Mouse (Mus musculus): Measurements from ENCODE around the gene Zc3h15. TPM values are rescaled to one million over a fixed set of nuclear protein-coding genes. Genes with fewer than 3 reads are reported as not detected.
"Not testable (repeated sequence)": the region's sequence is repeated elsewhere in the genome, so short reads cannot be mapped to it uniquely, and the experiment has no call there.

The Zc3h15 gene
- polyA plus RNA-seq, 1 experiment from 2014 or later, result 175 TPM

DNA sequence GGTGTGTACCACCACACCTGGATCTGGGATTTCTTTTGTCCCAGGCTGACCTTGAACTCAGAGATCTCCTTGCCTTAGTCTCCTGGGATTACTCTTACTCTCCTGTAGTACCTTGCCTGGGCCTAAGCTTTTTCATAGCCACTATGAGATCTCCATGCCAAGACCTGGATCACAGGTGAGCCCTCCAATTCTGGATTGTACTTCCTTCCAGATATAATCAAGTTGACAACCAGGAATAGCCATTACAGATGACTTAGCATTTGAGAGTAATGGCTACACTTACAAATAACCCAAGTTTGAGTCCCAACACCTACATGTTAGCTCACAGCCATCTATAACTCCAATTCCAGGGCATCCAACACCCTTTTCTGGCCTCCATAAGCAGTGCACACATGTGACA lies 8.4 kb downstream of the Zc3h15 start:
- no peaks in the 10 kb centered on the region for H3K36me3 ChIP-seq (replicated peaks)
- H3K9ac ChIP-seq, result no peak overlapping the region
- no peak overlapping the region for H3K4me2 ChIP-seq
- no peak overlapping the region for H3K27ac ChIP-seq
- no peaks in the 10 kb centered on the region for H3K9me3 ChIP-seq
- H3K27me3 ChIP-seq (replicated peaks), result no peaks in the 10 kb centered on the region
- peaks cover 10% of the 10 kb centered on the region for H3K4me1 ChIP-seq
- H3K4me3 ChIP-seq, result no peak overlapping the region
- no peak for ATAC-seq (replicated peaks)

DNA sequence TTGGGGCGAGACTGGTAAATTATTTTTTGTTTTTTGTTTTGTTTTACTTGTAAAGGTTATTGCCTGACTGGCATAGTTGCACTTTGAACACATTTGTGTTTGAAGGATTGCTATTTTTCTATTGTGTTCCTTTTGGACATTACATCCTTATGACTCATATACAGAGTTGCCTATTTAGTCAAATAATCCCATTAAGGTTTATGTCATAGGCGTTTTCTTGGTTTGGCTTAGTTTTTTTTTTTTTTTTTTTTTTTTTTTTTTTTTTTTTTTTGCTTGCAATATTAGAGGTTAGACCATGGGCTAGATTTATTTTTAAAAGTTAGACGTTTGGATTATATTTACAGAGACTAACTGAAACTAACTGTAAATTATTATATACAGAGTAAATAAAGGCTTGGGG lies 15.0 kb downstream of the Zc3h15 start:
- Histone ChIP-seq H3K36me3 (replicated peaks) (no peaks in the 10 kb centered on the region; the same call in 1 of the 2 replicates), H3K9ac (no peak overlapping the region), H3K4me1 (no peaks in the 10 kb centered on the region), H3K4me3 (no peak overlapping the region), H3K27me3 (replicated peaks) (no peaks in the 10 kb centered on the region), H3K9me3 (no peaks in the 10 kb centered on the region), H3K4me2 (no peak overlapping the region), H3K27ac (no peak overlapping the region)
- WGBS, result 86% methylated on average over 3 of the region's 3 CpGs
- ATAC-seq (replicated peaks), result no peak

DNA sequence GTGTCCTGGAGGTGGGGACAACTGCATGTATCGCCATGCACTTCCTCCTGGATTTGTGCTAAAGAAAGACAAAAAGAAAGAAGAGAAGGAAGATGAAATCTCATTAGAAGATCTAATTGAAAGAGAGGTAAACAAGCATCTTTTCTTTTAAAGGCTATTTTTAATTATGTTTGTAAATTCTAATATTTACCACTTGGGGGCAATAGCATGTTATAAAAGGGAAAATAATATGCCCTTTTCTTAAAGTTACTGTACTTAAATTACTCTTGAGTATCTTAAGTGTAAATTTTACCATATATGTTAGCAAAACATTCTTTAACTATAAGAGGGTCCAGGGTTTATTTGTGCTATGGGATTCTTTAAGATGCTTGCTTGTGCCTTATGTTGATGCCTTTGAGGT lies 15.9 kb downstream of the Zc3h15 start:
- no peak overlapping the region for H3K4me2 ChIP-seq
- H3K36me3 ChIP-seq (replicated peaks), result no peaks in the 10 kb centered on the region; the same call in 1 of the 2 replicates
- 100% methylated on average over 1 of the region's 1 CpGs for WGBS
- H3K4me1 ChIP-seq, result no peaks in the 10 kb centered on the region
- H3K9ac ChIP-seq, result no peak overlapping the region
- no peak overlapping the region for H3K4me3 ChIP-seq
- H3K27me3 ChIP-seq (replicated peaks), result no peaks in the 10 kb centered on the region
- no peaks in the 10 kb centered on the region for H3K9me3 ChIP-seq
- H3K27ac ChIP-seq, result no peak overlapping the region
- no peak for ATAC-seq (replicated peaks)

DNA sequence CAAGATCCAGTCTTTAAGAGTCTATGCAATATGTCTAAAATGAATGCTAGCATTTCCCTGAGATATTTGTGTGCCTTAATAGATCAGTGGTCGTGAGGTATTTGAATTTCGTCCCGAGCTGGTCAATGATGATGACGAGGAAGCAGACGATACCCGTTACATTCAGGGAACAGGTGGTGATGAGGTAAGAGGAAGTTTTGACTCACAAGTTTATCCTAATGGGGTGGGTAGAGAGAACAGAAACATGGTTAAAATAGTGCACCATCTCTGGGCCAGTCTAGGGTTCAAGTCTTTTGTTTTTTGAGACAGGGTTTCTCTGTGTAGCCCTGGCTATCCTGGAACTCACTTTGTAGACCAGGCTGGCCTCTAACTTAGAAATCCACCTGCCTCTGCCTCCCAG lies 17.1 kb downstream of the Zc3h15 start:
- WGBS, result 94% methylated on average over 6 of the region's 6 CpGs
- Histone ChIP-seq H3K4me2 (no peak overlapping the region), H3K4me3 (no peak overlapping the region), H3K9me3 (no peaks in the 10 kb centered on the region), H3K36me3 (replicated peaks) (no peaks in the 10 kb centered on the region; the same call in 1 of the 2 replicates), H3K9ac (no peak overlapping the region), H3K27ac (no peak overlapping the region), H3K27me3 (replicated peaks) (no peaks in the 10 kb centered on the region), H3K4me1 (no peaks in the 10 kb centered on the region)
- no peak for ATAC-seq (replicated peaks)

DNA sequence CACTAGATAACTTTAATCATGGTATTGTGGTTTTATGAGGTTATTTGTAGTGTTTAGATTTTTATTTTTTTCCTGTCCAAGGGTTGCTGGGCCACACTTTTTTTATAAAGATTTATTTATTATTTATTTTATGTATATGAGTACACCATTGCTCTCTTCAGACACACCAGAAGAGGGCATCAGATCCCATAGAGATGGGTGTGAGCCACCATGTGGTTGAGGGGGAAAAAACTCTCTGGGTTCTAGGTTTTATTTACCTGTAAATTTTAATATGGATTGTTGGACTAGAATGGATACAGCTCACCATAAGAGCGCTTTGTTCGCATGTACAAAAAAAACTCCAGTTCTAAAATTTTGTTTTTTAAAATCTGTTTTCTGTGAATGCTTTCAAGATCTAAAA lies 20.8 kb downstream of the Zc3h15 start:
- H3K27ac ChIP-seq; H3K27me3 ChIP-seq (replicated peaks); H3K9ac ChIP-seq; H3K4me3 ChIP-seq; H3K4me2 ChIP-seq; H3K36me3 ChIP-seq (replicated peaks); H3K9me3 ChIP-seq; H3K4me1 ChIP-seq; ATAC-seq (replicated peaks): not testable (repeated sequence)
- WGBS, result 96% methylated on average over 2 of the region's 2 CpGs

DNA sequence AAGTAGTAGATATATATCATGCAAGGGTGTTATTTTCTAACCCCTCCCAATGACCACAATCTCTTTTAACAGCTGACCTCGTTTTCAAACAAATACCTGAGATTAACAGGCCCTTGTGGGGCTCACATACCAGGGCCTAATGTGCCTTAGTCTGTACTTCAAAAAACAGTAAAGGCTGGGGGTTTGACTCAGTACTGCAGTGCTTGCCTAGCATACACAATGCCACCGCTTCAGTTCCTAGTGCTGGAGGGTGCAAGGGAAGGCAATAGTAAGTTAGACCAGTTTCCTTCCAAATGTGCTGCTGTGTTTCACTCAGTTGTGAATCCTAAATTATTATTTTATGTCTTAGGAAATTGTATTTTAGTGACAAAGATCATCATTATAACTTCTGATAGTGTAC lies 23.2 kb downstream of the Zc3h15 start:
- Histone ChIP-seq H3K9me3 (no peaks in the 10 kb centered on the region), H3K4me3 (no peak overlapping the region), H3K4me1 (no peaks in the 10 kb centered on the region), H3K36me3 (replicated peaks) (no peaks in the 10 kb centered on the region; the same call in 1 of the 2 replicates), H3K9ac (no peak overlapping the region), H3K4me2 (no peak overlapping the region), H3K27ac (no peak overlapping the region), H3K27me3 (replicated peaks) (no peaks in the 10 kb centered on the region)
- no peak for ATAC-seq (replicated peaks)
- 88% methylated on average over 2 of the region's 2 CpGs for WGBS

DNA sequence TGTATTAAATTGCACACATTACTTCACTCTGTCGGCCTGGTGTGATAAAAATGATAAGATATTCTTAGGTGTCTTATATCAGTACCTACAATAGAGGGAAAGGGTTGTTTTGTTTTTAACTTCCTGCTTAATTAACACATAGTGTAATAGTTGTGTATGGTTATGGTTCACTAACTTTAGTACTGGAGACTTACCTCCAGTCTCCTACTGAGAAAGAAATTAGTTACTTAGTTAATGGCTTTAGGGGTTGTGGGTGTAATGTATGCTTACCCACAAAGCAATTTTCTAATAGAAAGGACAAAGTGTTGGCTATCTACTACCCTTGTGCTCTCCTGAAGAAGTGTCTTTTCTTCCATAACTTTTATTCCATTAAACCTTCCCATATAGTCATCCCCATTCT lies 23.8 kb downstream of the Zc3h15 start:
- Histone ChIP-seq H3K36me3 (replicated peaks) (no peaks in the 10 kb centered on the region), H3K27me3 (replicated peaks) (no peaks in the 10 kb centered on the region), H3K9ac (no peak overlapping the region), H3K4me2 (no peak overlapping the region), H3K4me3 (no peak overlapping the region), H3K27ac (no peak overlapping the region), H3K4me1 (no peaks in the 10 kb centered on the region), H3K9me3 (no peaks in the 10 kb centered on the region)
- ATAC-seq (replicated peaks), result no peak
- WGBS, result 91% methylated on average over 1 of the region's 1 CpGs

DNA sequence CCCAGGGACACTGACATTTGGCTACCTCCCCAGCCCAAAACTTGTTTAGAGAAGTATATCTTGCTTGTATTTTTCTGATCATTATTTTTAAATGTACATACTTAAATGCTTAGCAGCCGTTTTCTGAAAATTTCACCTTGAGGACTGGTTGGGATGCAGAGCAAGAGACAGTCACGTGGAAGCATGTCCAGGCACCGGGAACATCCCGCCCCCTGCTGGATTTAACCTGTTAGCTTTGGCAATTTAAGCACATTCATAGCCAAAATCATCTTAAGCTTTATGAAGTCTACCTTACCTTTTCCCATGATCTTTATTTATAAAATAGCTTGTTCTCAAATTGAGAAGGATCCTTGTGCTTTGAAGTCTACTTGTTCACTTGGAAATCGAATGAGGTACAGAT lies 25.8 kb downstream of the Zc3h15 start:
- Histone ChIP-seq H3K4me1 (no peaks in the 10 kb centered on the region), H3K27ac (no peak overlapping the region), H3K9ac (no peak overlapping the region), H3K9me3 (no peaks in the 10 kb centered on the region), H3K4me2 (no peak overlapping the region), H3K36me3 (replicated peaks) (no peaks in the 10 kb centered on the region), H3K4me3 (no peak overlapping the region), H3K27me3 (replicated peaks) (no peaks in the 10 kb centered on the region)
- WGBS, result 89% methylated on average over 5 of the region's 5 CpGs
- no peak for ATAC-seq (replicated peaks)

DNA sequence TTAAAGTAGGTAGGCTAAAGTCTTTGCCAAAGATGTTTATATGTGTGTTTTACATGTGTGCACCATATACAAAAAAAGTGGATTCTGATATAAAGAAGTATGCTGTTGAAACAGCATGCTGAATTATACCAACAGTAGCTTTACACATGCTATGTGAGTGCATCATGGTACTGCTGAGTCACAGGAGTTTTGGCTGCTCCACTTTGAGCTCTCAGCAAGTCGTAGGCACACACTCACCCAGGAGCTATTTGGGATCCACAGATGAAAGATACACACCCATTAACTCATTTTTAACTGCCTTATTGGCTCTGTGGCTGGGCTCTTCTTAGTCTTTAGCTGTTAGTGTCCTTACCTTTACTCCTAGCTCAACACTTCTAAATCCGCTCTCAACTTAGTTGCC lies 27.6 kb downstream of the Zc3h15 start:
- no peaks in the 10 kb centered on the region for H3K36me3 ChIP-seq (replicated peaks)
- H3K9me3 ChIP-seq, result no peaks in the 10 kb centered on the region
- H3K4me2 ChIP-seq, result no peak overlapping the region
- H3K4me1 ChIP-seq, result no peaks in the 10 kb centered on the region
- no peak overlapping the region for H3K4me3 ChIP-seq
- ATAC-seq (replicated peaks), result no peak
- H3K9ac ChIP-seq, result no peak overlapping the region
- WGBS, result 98% methylated on average over 2 of the region's 2 CpGs
- H3K27me3 ChIP-seq (replicated peaks), result no peaks in the 10 kb centered on the region
- H3K27ac ChIP-seq, result no peak overlapping the region

DNA sequence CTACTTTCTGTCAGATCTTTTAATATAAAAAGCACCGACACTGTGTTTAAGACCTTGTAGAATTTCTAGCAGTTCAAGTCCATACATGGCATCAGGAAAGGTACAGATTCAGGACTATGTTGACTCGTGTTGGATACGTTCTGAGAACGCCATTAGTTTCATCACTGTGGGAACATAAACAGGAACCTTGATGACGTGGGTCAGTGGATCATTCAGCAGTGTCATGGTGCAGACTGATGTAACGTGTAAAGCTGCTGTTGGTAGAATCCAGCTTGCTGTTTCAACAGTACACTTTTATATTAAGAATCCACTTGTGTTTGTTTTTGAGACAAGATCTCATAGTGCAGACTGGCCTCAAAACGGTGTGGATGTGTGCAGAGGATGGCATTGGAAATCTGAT lies 28.8 kb downstream of the Zc3h15 start:
- no peak overlapping the region for H3K4me3 ChIP-seq
- H3K9me3 ChIP-seq, result no peaks in the 10 kb centered on the region
- H3K36me3 ChIP-seq (replicated peaks), result no peaks in the 10 kb centered on the region
- 84% methylated on average over 7 of the region's 7 CpGs for WGBS
- no peak overlapping the region for H3K4me2 ChIP-seq
- no peak overlapping the region for H3K9ac ChIP-seq
- no peak for ATAC-seq (replicated peaks)
- H3K27me3 ChIP-seq (replicated peaks), result no peaks in the 10 kb centered on the region
- H3K4me1 ChIP-seq, result no peaks in the 10 kb centered on the region
- no peak overlapping the region for H3K27ac ChIP-seq

DNA sequence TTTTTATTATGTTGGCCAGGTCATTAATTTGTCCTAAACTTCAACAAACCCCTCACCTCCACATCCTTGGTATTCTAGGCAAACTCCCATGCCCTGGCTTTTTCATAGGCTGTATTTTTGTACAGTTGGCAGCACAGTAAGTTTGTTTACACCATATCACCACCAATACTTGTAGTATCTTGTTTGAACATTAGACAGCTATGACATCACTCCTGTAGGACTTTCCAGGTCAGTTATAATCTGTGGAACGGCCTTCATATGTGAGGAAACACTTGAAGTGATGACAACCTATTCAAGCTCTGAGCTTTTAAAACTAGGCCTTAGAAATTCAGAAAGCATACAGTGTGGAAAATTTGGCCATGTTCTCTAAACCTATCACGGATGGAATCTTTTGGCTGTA lies 29.6 kb downstream of the Zc3h15 start:
- Histone ChIP-seq H3K4me1 (no peaks in the 10 kb centered on the region), H3K4me3 (no peak overlapping the region), H3K36me3 (replicated peaks) (no peaks in the 10 kb centered on the region), H3K27me3 (replicated peaks) (no peaks in the 10 kb centered on the region), H3K4me2 (no peak overlapping the region), H3K9ac (no peak overlapping the region), H3K27ac (no peak overlapping the region), H3K9me3 (no peaks in the 10 kb centered on the region)
- no peak for ATAC-seq (replicated peaks)
- 95% methylated on average over 2 of the region's 2 CpGs for WGBS

DNA sequence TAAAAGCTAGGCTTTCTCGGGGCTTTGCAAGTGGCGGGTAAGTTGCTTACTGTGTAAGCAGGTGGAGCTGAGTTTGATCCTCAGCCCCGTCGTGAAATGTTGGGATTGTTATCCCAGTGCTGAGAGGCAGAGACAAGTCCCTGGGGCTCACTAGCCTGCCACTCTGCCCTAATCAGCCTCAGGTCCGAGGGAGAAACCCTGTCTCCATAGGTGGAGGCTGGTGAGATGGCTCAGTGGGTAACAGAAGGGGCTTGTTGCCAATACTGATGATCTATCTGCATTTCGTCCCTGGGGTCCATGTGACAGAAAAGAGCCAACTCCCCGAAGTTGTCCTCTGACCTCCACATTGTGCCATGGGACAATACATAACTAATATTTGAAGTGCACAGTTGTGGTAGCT lies 30.2 kb downstream of the Zc3h15 start:
- Histone ChIP-seq H3K27me3 (replicated peaks) (no peaks in the 10 kb centered on the region), H3K36me3 (replicated peaks) (no peaks in the 10 kb centered on the region), H3K4me1 (no peaks in the 10 kb centered on the region), H3K9ac (no peak overlapping the region), H3K4me3 (no peak overlapping the region), H3K9me3 (no peaks in the 10 kb centered on the region), H3K4me2 (no peak overlapping the region), H3K27ac (no peak overlapping the region)
- WGBS, result 80% methylated on average over 7 of the region's 7 CpGs
- ATAC-seq (replicated peaks), result no peak

DNA sequence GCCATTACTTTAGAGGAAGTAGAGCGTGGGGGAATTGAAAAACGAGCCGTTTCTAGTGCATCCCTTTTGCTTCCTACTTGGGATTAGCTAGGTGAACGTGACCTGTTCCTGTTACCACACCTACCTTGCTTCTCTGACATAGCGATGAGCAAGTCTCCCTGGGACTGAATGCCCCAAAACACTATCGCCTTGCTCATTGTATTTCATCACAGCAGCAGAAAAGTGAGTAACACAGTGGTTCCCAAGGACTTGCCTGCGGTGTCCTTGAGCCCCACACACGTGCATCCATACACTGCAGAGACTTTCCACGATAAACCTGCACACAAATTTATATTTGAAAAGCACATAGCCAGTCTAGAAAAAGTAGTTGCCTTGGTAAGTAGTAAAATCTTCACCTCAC lies 30.7 kb downstream of the Zc3h15 start:
- 88% methylated on average over 9 of the region's 9 CpGs for WGBS
- ATAC-seq (replicated peaks), result no peak
- no peaks in the 10 kb centered on the region for H3K9me3 ChIP-seq
- H3K4me1 ChIP-seq, result no peaks in the 10 kb centered on the region
- H3K36me3 ChIP-seq (replicated peaks), result no peaks in the 10 kb centered on the region
- no peaks in the 10 kb centered on the region for H3K27me3 ChIP-seq (replicated peaks)
- no peak overlapping the region for H3K9ac ChIP-seq
- H3K4me2 ChIP-seq, result no peak overlapping the region
- H3K4me3 ChIP-seq, result no peak overlapping the region
- no peak overlapping the region for H3K27ac ChIP-seq

DNA sequence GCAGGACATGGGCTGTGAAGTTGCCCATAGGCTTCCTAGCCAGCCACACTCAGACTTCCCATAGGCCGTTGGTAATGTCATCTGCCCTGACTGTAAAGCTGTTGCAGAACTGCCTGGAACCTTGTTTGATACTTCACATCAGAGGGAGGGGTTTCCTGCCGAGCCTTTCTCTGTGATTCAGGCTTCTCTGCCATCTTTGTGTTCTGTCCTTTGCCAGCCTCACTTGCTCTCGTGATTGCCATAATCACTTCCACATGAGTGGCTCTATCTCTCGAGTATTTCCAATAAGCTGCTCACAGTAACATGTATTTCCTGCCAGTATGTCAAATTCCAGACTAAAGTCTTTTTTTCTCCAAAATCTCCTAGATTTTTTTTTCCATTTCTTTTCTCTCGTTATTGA lies 31.4 kb downstream of the Zc3h15 start:
- no peak overlapping the region for H3K27ac ChIP-seq
- H3K4me3 ChIP-seq, result no peak overlapping the region
- no peak overlapping the region for H3K9ac ChIP-seq
- H3K4me2 ChIP-seq, result no peak overlapping the region
- H3K4me1 ChIP-seq, result no peaks in the 10 kb centered on the region
- no peak for ATAC-seq (replicated peaks)
- no peaks in the 10 kb centered on the region for H3K27me3 ChIP-seq (replicated peaks)
- H3K36me3 ChIP-seq (replicated peaks), result no peaks in the 10 kb centered on the region
- no peaks in the 10 kb centered on the region for H3K9me3 ChIP-seq
- 61% methylated on average over 5 of the region's 5 CpGs for WGBS
